Mouse (Mus musculus) kidney, adult 10 weeks (tissue): Measurements from ENCODE around the gene H2al1h. TPM values are rescaled to one million over a fixed set of nuclear protein-coding genes. Genes with fewer than 3 reads are reported as not detected.

ENCODE experiments used
- polyA plus RNA-seq: library from polyadenylated mRNA; stranded (reverse); fragments of 350-450 nt; fragmentation: Illumina TruSeq; extraction: RNeasy Lipid Tissue Mini Kit (QIAGEN cat#74804); gene quantifications from one replicate; pipeline ENCODE4 v1.2.3, GENCODE M21; 2014; ENCODE audit warnings: low read depth, low replicate concordance

H2al1h gene
- polyA plus RNA-seq, result not detected

DNA sequence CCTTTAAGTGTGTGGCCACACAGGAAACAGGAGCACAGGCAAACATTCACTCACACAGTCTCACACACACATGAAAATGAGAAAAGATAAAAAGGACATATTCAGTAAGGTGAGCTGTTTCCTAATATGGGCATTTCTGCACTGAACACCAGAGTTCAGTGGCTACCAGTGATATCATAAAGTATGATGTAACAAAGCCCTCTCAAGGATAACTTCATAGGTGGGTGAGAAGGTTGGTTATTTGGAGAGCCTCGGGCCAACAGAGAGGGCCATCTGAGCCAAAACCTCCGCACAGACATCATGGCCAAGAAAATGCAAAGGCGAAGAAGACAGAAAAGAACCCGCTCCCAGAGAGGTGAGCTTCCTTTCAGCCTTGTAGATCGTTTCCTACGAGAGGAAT, at the start of gene H2al1h:
Gene H2al1h, plus strand, starts transcription at position 301 of the 400 bp plus-strand sequence.

DNA sequence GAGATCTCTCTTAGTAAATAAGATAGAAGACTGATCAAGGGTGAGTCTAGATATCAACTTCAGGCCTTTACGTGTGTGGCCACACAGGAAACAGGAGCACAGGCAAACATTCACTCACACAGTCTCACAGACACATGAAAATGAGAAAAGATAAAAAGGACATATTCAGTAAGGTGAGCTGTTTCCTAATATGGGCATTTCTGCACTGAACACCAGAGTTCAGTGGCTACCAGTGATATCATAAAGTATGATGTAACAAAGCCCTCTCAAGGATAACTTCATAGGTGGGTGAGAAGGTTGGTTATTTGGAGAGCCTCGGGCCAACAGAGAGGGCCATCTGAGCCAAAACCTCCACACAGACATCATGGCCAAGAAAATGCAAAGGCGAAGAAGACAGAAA, 22.3 kb upstream of the H2al1h start, which contains the start of gene H2al1a:
Gene H2al1a, plus strand, starts transcription at position 301 of the 400 bp plus-strand sequence.

GRCm38 (mm10) chrX:11302132-11302531, 19.2 kb upstream of the H2al1h start, which contains the start of gene H2al1b:
Gene H2al1b, plus strand, starts transcription at chrX:11302432.

GRCm38 (mm10) chrX:11305355-11305754, 15.9 kb upstream of the H2al1h start, which contains the start of gene H2al1c:
Gene H2al1c, plus strand, starts transcription at chrX:11305655.

DNA sequence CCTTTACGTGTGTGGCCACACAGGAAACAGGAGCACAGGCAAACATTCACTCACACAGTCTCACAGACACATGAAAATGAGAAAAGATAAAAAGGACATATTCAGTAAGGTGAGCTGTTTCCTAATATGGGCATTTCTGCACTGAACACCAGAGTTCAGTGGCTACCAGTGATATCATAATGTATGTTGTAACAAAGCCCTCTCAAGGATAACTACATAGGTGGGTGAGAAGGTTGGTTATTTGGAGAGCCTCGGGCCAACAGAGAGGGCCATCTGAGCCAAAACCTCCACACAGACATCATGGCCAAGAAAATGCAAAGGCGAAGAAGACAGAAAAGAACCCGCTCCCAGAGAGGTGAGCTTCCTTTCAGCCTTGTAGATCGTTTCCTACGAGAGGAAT, 12.8 kb upstream of the H2al1h start, which contains the start of gene H2al1d:
Gene H2al1d, plus strand, starts transcription at position 301 of the 400 bp plus-strand sequence.

DNA sequence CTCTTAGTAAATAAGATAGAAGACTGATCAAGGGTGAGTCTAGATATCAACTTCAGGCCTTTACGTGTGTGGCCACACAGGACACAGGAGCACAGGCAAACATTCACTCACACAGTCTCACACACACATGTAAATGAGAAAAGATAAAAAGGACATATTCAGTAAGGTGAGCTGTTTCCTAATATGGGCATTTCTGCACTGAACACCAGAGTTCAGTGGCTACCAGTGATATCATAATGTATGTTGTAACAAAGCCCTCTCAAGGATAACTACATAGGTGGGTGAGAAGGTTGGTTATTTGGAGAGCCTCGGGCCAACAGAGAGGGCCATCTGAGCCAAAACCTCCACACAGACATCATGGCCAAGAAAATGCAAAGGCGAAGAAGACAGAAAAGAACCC, 9.7 kb upstream of the H2al1h start, which contains the start of gene H2al1e:
Gene H2al1e, plus strand, starts transcription at position 301 of the 400 bp plus-strand sequence.

DNA sequence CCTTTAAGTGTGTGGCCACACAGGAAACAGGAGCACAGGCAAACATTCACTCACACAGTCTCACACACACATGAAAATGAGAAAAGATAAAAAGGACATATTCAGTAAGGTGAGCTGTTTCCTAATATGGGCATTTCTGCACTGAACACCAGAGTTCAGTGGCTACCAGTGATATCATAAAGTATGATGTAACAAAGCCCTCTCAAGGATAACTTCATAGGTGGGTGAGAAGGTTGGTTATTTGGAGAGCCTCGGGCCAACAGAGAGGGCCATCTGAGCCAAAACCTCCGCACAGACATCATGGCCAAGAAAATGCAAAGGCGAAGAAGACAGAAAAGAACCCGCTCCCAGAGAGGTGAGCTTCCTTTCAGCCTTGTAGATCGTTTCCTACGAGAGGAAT, 6.4 kb upstream of the H2al1h start, which contains the start of gene H2al1f:
Gene H2al1f, plus strand, starts transcription at position 301 of the 400 bp plus-strand sequence.

DNA sequence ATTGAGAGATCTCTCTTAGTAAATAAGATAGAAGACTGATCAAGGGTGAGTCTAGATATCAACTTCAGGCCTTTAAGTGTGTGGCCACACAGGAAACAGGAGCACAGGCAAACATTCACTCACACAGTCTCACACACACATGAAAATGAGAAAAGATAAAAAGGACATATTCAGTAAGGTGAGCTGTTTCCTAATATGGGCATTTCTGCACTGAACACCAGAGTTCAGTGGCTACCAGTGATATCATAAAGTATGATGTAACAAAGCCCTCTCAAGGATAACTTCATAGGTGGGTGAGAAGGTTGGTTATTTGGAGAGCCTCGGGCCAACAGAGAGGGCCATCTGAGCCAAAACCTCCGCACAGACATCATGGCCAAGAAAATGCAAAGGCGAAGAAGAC, 3.3 kb upstream of the H2al1h start, which contains the start of gene H2al1g:
Gene H2al1g, plus strand, starts transcription at position 301 of the 400 bp plus-strand sequence.

DNA sequence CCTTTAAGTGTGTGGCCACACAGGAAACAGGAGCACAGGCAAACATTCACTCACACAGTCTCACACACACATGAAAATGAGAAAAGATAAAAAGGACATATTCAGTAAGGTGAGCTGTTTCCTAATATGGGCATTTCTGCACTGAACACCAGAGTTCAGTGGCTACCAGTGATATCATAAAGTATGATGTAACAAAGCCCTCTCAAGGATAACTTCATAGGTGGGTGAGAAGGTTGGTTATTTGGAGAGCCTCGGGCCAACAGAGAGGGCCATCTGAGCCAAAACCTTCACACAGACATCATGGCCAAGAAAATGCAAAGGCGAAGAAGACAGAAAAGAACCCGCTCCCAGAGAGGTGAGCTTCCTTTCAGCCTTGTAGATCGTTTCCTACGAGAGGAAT, 3.1 kb downstream of the H2al1h start, which contains the start of gene H2al1i:
Gene H2al1i, plus strand, starts transcription at position 301 of the 400 bp plus-strand sequence.

DNA sequence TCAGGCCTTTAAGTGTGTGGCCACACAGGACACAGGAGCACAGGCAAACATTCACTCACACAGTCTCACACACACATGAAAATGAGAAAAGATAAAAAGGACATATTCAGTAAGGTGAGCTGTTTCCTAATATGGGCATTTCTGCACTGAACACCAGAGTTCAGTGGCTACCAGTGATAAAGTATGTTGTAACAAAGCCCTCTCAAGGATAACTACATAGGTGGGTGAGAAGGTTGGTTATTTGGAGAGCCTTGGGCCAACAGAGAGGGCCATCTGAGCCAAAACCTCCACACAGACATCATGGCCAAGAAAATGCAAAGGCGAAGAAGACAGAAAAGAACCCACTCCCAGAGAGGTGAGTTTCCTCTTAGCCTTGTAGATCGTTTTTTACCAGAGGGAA, 6.2 kb downstream of the H2al1h start, which contains the start of gene H2al1j:
Gene H2al1j, plus strand, starts transcription at position 301 of the 400 bp plus-strand sequence.

Other genes starting within 250 kb of the H2al1h start
- gene H2al1a, start 22.2 kb upstream of the H2al1h start, polyA plus RNA-seq, result not detected
- not detected for gene H2al1b, start 19.1 kb upstream of the H2al1h start, polyA plus RNA-seq
- gene H2al1c, start 15.8 kb upstream of the H2al1h start, polyA plus RNA-seq, result not detected
- gene H2al1d, start 12.7 kb upstream of the H2al1h start, polyA plus RNA-seq, result not detected
- gene H2al1e, start 9.6 kb upstream of the H2al1h start, polyA plus RNA-seq, result not detected
- gene H2al1f, start 6.3 kb upstream of the H2al1h start, polyA plus RNA-seq, result not detected
- gene H2al1g, start 3.2 kb upstream of the H2al1h start, polyA plus RNA-seq, result not detected
- not detected for gene H2al1i, start 3.2 kb downstream of the H2al1h start, polyA plus RNA-seq
- gene H2al1j, start 6.3 kb downstream of the H2al1h start, polyA plus RNA-seq, result not detected